Mouse (Mus musculus) myocyte (in vitro differentiated cells): ENCODE data around the gene Gypa.

Experiments used
- MYOG ChIP-seq, 3 experiments: IDR thresholded peaks; one replicate each; pipeline ENCODE4 v1.6.1; 2011; ENCODE audit warnings: control low read depth in 2 of 3, low read depth in 2 of 3, mild to moderate bottlenecking in 2 of 3; ENCODE audit not compliant: insufficient read length in 2 of 3, control insufficient read depth in 1 of 3, insufficient read depth in 1 of 3
- POLR2A ChIP-seq: IDR thresholded peaks from one replicate; pipeline ENCODE4 v1.6.1; 2011; ENCODE audit warnings: low read depth, mild to moderate bottlenecking, control low read depth, moderate library complexity; ENCODE audit not compliant: insufficient read length
- REST ChIP-seq: IDR thresholded peaks from one replicate; pipeline ENCODE4 v1.6.1; 2011; ENCODE audit warnings: mild to moderate bottlenecking, control low read depth, moderate library complexity; ENCODE audit not compliant: insufficient read depth, insufficient read length
- TCF12 ChIP-seq: IDR thresholded peaks from one replicate; pipeline ENCODE4 v1.6.1; 2011; ENCODE audit warnings: mild to moderate bottlenecking, control low read depth; ENCODE audit not compliant: poor library complexity, insufficient read depth, severe bottlenecking

- TF ChIP-seq POLR2A (no peak), REST (no peak), MYOG (IDR thresholded peaks at IDR 0.05; ENCODE audit: control insufficient read depth in 1 of 3, insufficient read depth in 1 of 3, insufficient read length in 2 of 3, low read depth in 2 of 3) (no peak), TCF12 (no peak)
These were observed 49.0 kb upstream of the Gypa start for GRCm38 (mm10) chr8:80444534-80445072.
